Mouse (Mus musculus) stomach, postnatal 0 days (tissue): ENCODE data around the gene 9130213A22Rik. TPM values are rescaled to one million over a fixed set of nuclear protein-coding genes. Genes with fewer than 3 reads are reported as not detected.

Experiments used
- ATAC-seq: fragments of 200-750 bp; cut with Nextera tagmentation; 2 replicates; pipeline ENCODE4 v1.8.0; 2017; ENCODE audit not compliant: low FRiP score, low TSS enrichment
- DNase-seq: peaks from one replicate; pipeline ENCODE4 v3.0.0-alpha.2; 2016; ENCODE audit warnings: low spot score
- H3K27ac ChIP-seq: fragments of 300-500 bp; sonication (generic); replicated peaks from 2 replicates; pipeline ENCODE4 v1.5.1; 2014; ENCODE audit warnings: mild to moderate bottlenecking, control low read depth
- H3K27me3 ChIP-seq: fragments of 300-500 bp; sonication (generic); 2 replicates; pipeline ENCODE4 v1.6.1; 2014; ENCODE audit warnings: low read length; ENCODE audit not compliant: control insufficient read depth, insufficient read depth
- H3K36me3 ChIP-seq: fragments of 300-500 bp; sonication (generic); 2 replicates; pipeline ENCODE4 v1.6.1; 2014; ENCODE audit warnings: low read length, mixed read lengths; ENCODE audit not compliant: control insufficient read depth, insufficient read depth
- H3K4me1 ChIP-seq: fragments of 300-500 bp; sonication (generic); replicated peaks from 2 replicates; pipeline ENCODE4 v1.6.1; 2014; ENCODE audit warnings: antibody characterized with exemption; ENCODE audit not compliant: control insufficient read depth, insufficient read depth
- H3K4me2 ChIP-seq: fragments of 300-500 bp; sonication (generic); replicated peaks from 2 replicates; pipeline ENCODE4 v1.6.1; 2014; ENCODE audit warnings: low read depth, mild to moderate bottlenecking, control low read depth, moderate library complexity
- H3K4me3 ChIP-seq: fragments of 300-500 bp; sonication (generic); 2 replicates; pipeline ENCODE4 v1.5.1; 2014; ENCODE audit warnings: low read depth, low read length, control low read depth
- H3K9ac ChIP-seq: fragments of 300-500 bp; sonication (generic); 2 replicates; pipeline ENCODE4 v1.6.1; 2014; ENCODE audit warnings: mild to moderate bottlenecking, low read length, control low read depth, mixed read lengths
- H3K9me3 ChIP-seq: fragments of 300-500 bp; sonication (generic); 2 replicates; pipeline ENCODE4 v1.6.1; 2016; ENCODE audit warnings: low read length; ENCODE audit not compliant: control insufficient read depth
- CTCF ChIP-seq: IDR thresholded peaks from 2 replicates; pipeline ENCODE4 v1.5.1; 2016; ENCODE audit warnings: antibody characterized with exemption, low read depth, mild to moderate bottlenecking, moderate library complexity
- EP300 ChIP-seq: optimal IDR thresholded peaks from 2 replicates; pipeline ENCODE3; 2016; ENCODE audit warnings: antibody characterized with exemption
- WGBS: fragments of 180-500 bp; shearing (Covaris S2); extraction: QIAGEN DNeasy Blood & Tissue Kit; methylation state at CpG from one replicate; pipeline ENCODE4 v1.1.7; 2014; 5-methylcytosine and 5-hydroxymethylcytosine counted together
- polyA plus RNA-seq: library from polyadenylated mRNA; unstranded; fragments of >200 nt; fragmentation: Nextera tagmentation; extraction: Ambion mirVana; gene quantifications from 2 replicates; pipeline ENCODE4 v1.2.1, GENCODE M21; 2015

Gene 9130213A22Rik
- polyA plus RNA-seq, 1 experiment from 2014 or later, result 0.24 TPM

DNA sequence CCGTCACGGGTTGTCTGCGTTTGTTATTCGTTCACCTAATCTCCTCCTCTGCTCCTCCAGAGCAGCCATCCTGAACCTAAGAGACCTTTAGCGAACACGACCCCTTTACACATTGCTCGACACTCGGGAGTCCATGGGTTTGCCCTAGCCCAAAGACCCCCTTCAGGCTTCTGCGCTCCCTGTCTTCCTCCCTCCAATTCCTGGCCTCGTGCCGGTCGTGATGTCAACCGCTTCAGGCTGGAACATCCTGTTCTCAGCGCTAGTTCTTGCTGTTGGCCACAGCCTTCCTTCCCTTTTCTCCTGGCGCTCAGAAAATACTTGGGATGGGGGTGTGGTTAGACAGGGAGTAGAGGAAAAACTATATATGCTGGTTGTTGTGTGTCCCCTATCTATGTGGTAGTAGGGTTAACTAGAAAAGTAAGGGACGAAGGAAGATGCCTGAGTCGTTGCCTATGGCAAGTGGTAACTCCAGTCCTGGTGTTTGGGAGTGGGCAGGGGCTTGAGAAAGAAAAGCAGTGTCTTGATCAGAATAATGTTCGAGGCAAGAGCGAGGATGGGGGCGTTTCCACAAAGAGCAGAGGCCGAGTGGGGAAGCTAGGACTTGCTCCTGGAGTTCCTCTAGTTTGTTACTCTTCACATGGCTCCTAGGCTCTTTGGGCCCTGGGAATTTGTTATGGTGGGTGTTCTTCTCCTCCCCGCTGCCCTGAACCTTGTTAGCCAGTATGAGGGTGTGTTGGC is 23.0 kb downstream of the 9130213A22Rik start:
- peak overlapping the region; percentile 91 for H3K4me3 ChIP-seq
- 2% methylated on average over 22 of the region's 22 CpGs for WGBS
- peaks cover 43% of the 10 kb centered on the region for H3K36me3 ChIP-seq

DNA sequence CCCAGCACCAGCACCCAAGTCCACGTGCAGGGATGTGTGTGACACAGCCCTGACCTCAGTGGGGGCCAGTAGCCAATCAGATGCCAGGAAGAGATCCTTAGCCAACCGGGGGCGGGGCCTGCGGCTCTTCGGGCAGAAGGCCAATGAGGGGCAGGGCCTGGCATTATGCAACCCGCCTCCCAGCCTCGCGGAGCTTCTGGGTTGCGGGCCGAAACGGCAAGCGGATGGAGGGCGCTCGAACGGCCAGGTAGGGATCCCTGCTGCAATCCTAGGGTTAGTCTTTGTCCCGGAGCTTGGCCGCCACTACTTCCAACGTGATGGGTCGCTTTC is 23.7 kb downstream of the 9130213A22Rik start:
- under 1% methylated on average over 19 of the region's 19 CpGs for WGBS
- peaks cover 36% of the 10 kb centered on the region for H3K36me3 ChIP-seq
- peak overlapping the region; percentile 100 for H3K27ac ChIP-seq
- H3K9me3 ChIP-seq, result no peaks in the 10 kb centered on the region
- DNase-seq, result peak; percentile 98
- TF ChIP-seq CTCF, result peak; percentile 22; the same call in 1 of the 2 replicates
- no peak for TF ChIP-seq EP300
- H3K4me3 ChIP-seq, result peak overlapping the region; percentile 91
- H3K9ac ChIP-seq, result peak overlapping the region; percentile 78
- no peaks in the 10 kb centered on the region for H3K27me3 ChIP-seq
- H3K4me2 ChIP-seq, result peak overlapping the region; percentile 70
- H3K4me1 ChIP-seq, result peaks cover 8% of the 10 kb centered on the region
- ATAC-seq, result peak; percentile 46

More for the DNA sequence above, 23.0 kb downstream of the 9130213A22Rik start:
- H3K9me3 ChIP-seq, result no peaks in the 10 kb centered on the region
- DNase-seq (peak; percentile 72), ATAC-seq (no peak)
- H3K27me3 ChIP-seq, result no peaks in the 10 kb centered on the region
- peak overlapping the region; percentile 70 for H3K4me2 ChIP-seq
- H3K27ac ChIP-seq, result peak overlapping the region; percentile 100
- peak; percentile 77 for TF ChIP-seq EP300
- no peak for TF ChIP-seq CTCF
- peaks cover 8% of the 10 kb centered on the region for H3K4me1 ChIP-seq
- H3K9ac ChIP-seq, result peak overlapping the region; percentile 77

DNA sequence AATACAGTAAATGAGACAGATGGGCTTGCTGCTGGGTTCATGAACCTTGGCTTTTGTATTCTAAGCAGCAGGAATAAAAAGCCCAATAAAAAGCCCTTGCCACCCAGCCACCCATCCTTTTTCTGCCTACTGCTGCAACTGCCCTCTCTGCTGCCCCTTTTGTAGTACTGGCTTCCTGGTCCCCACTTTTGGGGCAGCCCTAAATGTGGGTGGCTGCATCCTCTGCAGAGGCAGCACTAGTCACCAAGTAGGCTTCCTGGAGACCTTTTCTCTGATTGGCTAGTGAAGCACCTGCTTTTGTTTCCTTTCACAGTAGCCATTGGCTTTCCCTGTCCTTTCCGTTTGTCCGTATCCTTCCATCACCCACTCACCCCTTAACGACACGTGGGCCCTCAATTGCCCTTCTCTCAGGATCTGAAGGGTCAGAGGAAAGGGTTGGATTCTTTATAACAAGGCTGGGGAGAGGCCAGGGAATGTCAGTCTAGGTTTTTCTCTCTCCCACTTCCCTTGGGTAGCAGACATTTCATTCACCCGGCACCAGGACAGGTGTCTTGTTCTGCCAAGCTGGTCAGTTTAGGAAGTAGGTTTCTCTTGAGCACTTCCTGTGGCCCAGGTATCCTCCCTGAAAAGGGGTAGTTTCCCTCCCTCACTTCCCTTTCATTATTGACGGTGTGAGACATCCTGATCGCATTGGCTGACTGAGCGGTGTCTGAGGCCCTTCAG is 24.2 kb downstream of the 9130213A22Rik start:
- no peaks in the 10 kb centered on the region for H3K27me3 ChIP-seq
- WGBS, result 27% methylated on average over 8 of the region's 8 CpGs
- H3K4me3 ChIP-seq, result peak overlapping the region; percentile 91
- peak overlapping the region; percentile 78 for H3K9ac ChIP-seq
- H3K27ac ChIP-seq, result peak overlapping the region; percentile 100
- H3K9me3 ChIP-seq, result no peaks in the 10 kb centered on the region
- H3K36me3 ChIP-seq, result peaks cover 31% of the 10 kb centered on the region
- H3K4me2 ChIP-seq, result peak overlapping the region; percentile 70
- TF ChIP-seq EP300 (no peak), CTCF (no peak)
- H3K4me1 ChIP-seq, result peaks cover 8% of the 10 kb centered on the region
- DNase-seq, result no peak
- ATAC-seq, result no peak

DNA sequence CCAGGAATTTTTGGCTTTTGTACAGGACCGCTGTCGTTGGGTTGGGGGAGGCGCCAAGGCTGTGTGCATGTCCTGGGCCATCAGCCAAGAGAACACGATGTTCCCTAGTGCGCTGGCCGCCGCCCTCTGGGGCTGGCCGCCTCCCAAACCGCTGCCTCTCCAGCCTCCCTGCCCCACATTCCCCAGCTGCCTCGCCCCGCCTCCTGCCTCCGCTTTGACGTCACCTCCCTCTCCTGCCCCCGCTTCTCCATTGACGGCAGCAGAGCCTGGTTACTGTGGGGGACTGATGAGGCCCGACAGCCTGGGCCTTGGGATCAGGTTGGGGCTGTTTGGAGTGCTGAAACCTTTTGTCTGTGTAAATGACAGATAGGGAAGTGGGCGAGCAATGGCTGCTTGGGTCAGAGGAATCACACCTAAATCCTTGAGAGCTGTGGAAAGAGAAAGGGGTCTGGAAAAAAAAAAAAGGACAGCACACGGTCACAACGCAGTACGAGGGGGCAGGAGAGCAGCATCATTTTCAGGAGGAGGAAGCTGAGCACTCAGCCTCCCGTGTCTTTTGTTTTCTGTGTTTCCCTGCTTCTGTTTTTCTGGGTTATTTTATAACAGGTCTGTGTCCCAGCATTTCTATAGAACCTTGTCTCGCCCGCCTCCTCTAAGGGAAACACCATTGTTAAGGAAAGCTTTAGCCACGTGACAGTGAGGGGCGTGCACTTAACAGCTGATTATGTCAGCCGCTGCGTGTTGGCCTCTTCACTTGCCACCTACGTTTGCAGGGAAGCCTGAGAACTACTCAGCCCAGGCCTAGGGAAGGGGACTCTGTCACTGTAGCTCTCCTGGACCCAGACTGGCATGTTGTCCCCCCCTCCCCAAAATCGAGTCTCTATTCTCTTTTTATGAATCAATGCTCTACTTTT is 25.1 kb downstream of the 9130213A22Rik start:
- WGBS, result under 1% methylated on average over 29 of the region's 29 CpGs
- H3K27me3 ChIP-seq, result no peaks in the 10 kb centered on the region
- DNase-seq (peak; percentile 99), ATAC-seq (peak; percentile 67)
- peaks cover 8% of the 10 kb centered on the region for H3K4me1 ChIP-seq
- TF ChIP-seq CTCF (no peak), EP300 (peak; percentile 99)
- peak overlapping the region; percentile 99 for H3K9ac ChIP-seq
- H3K4me2 ChIP-seq, result peak overlapping the region; percentile 70
- peaks cover 22% of the 10 kb centered on the region for H3K36me3 ChIP-seq
- peak overlapping the region; percentile 91 for H3K4me3 ChIP-seq
- peak overlapping the region; percentile 100 for H3K27ac ChIP-seq
- no peaks in the 10 kb centered on the region for H3K9me3 ChIP-seq

DNA sequence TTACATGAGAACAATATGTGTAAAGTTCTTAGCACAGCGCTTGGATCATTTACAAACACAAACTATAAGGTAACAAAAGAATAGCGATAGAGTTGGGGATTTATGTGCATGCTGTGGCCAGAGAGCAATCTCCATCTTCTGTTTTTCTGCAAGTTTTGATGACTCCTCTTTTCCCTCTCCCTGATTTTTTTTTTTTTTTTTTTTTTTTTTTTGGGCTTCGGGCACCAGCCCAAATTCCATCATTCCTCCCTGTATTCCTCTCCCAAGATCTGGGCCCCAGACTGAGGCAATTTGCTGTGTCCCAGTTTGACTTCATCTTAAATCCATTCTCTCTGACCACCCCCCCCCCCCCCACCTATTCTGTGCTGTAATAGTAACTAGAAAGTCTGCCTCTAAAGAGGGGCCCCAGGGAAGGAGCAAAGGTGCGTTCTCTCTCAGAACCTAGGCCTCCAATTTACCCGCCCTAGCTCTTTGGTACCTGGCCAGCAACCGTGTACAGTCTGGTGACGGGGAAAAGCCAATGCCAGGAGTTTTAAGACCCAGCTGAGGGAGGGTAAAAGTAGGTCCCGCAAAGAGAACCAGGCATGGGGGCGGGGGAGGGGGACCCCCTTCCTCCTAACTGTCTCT is 25.9 kb downstream of the 9130213A22Rik start:
- Histone ChIP-seq H3K36me3 (peaks cover 14% of the 10 kb centered on the region), H3K4me3 (peak overlapping the region; percentile 91), H3K9me3 (no peaks in the 10 kb centered on the region), H3K27ac (peak overlapping the region; percentile 100), H3K27me3 (no peaks in the 10 kb centered on the region), H3K4me1 (peaks cover 8% of the 10 kb centered on the region), H3K9ac (peak overlapping the region; percentile 99), H3K4me2 (peak overlapping the region; percentile 70)
- TF ChIP-seq CTCF (no peak), EP300 (no peak)
- no peak; the same call in 1 of the 2 replicates for ATAC-seq
- DNase-seq, result no peak
- WGBS, result 3% methylated on average over 9 of the region's 9 CpGs
